Mouse (Mus musculus): ENCODE data around the gene Parp16.

DNA sequence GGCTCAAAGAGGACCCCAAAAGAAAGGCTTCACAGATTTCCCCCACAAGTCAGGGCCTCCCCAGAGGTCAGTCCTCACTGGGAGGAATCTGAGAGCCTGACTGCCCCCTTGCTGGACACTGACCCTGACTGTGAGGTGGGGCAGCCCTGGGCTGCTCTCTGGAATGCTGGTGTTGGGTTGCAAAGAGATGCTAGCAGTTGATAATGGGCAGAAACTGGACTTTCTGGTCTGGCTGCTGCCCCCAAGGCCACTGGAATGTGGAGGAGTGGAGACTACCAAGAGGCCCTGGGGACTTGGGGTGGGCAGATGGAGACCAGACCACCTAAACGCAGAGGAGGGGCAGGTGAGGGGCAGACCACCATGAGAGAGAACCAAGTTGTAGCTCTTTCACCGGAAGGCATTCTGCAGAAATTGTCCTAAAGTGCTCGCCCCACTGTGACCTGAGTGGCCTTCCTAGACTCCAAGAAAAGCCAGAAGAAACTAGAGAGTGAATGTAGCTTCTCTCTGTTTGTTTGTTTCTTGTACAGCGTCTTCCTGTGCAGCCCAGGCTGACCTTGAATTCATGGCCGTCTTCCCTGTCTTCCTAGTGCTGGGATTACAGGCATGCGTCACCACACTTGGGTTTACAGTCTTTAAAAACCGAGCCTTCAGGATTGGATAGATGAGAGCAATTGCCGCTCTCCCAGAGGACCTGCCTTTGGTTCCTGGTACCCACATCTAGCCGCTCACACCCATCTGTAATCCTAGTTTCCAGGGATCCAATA, 40.3 kb upstream of the Parp16 start:
- TF ChIP-seq CTCF (IDR thresholded peaks at IDR 0.05; ENCODE audit: low read depth, low read length) (no peak), POLR2A (IDR thresholded peaks at IDR 0.05; ENCODE audit: borderline replicate concordance, low read depth, low read length) (no peak)
